Mouse (Mus musculus) limb, embryonic 10.5 days (tissue): ENCODE data around the gene Mitf. TPM values are rescaled to one million over a fixed set of nuclear protein-coding genes. Genes with fewer than 3 reads are reported as not detected.

Source experiments
- DNase-seq: peaks from one replicate; pipeline ENCODE4 v3.0.0-alpha.2; 2017; ENCODE audit warnings: low spot score
- H3K27ac ChIP-seq: fragments of 300-500 bp; sonication (generic); 2 replicates; pipeline ENCODE4 v1.5.1; 2016; ENCODE audit warnings: mild to moderate bottlenecking
- H3K27me3 ChIP-seq: fragments of 300-500 bp; sonication (generic); 2 replicates; pipeline ENCODE4 v1.6.1; 2016; ENCODE audit warnings: low read depth, mild to moderate bottlenecking; ENCODE audit not compliant: poor library complexity, severe bottlenecking
- H3K36me3 ChIP-seq: fragments of 300-500 bp; sonication (generic); 2 replicates; pipeline ENCODE4 v1.6.1; 2016; ENCODE audit warnings: mild to moderate bottlenecking, moderate library complexity
- H3K4me1 ChIP-seq: fragments of 300-500 bp; sonication (generic); 2 replicates; pipeline ENCODE4 v1.6.1; 2016
- H3K4me3 ChIP-seq: fragments of 300-500 bp; sonication (generic); 2 replicates; pipeline ENCODE4 v1.5.1; 2016; ENCODE audit warnings: mild to moderate bottlenecking, moderate library complexity
- H3K9me3 ChIP-seq: fragments of 300-500 bp; sonication (generic); replicated peaks from 2 replicates; pipeline ENCODE4 v1.6.1; 2016; ENCODE audit warnings: mild to moderate bottlenecking
- WGBS: fragments of 180-500 bp; shearing (Covaris S2); methylation state at CpG from one replicate; pipeline ENCODE4 v1.1.7; 2016; 5-methylcytosine and 5-hydroxymethylcytosine counted together
- polyA plus RNA-seq: library from polyadenylated mRNA; unstranded; fragments of >200 nt; fragmentation: Nextera tagmentation; extraction: Ambion mirVana; gene quantifications from 2 replicates; pipeline ENCODE4 v1.2.1, GENCODE M21; 2016

Mitf gene
- polyA plus RNA-seq, 1 experiment from 2014 or later = 0.80 TPM

DNA sequence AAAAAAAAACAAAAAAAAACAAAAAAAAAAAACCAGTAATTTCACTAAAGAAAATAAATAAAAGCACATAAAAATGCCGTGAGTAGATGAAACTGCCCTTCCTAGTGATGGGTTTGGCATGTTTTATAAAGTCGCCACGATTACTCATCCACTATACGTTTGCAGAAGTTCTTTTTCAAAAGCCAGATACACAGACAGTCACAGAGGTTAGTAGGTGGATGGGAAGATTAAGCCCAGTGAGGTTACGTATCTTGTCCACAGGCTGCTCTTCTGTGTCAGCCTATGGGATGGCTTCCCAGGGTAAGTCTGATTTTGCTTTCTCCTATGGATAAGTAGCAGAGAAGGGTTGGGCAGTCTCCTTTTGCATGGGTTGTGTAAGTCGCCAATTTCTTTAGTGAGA is 90.3 kb downstream of the Mitf start:
- no peaks in the 10 kb centered on the region for H3K27me3 ChIP-seq
- no peaks in the 10 kb centered on the region for H3K9me3 ChIP-seq
- H3K36me3 ChIP-seq = no peaks in the 10 kb centered on the region
- H3K4me3 ChIP-seq = no peak overlapping the region
- no peak overlapping the region for H3K27ac ChIP-seq
- peaks cover 24% of the 10 kb centered on the region for H3K4me1 ChIP-seq
- no peak for DNase-seq
- WGBS = 92% methylated on average over 6 of the region's 6 CpGs

DNA sequence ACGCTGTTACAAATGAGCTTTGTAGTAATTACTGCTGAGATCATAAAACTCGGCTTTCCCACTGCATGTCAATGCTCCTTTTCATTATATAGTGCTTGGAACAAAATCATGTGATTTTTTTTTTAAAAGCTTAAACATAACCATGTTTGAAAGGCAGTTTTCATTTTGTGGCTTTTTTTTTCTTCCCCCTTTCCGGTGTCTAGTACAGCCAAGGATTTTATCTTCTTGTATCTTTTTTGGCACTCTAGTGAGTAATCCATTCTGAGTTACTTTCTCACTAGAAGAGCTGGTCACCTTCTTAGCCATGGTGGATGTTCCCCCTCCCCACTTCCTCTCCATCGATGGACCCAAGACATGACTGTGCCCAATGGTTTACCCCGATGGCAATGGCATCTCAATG is 91.2 kb downstream of the Mitf start:
- no peak for DNase-seq
- Histone ChIP-seq H3K4me1 (peaks cover 19% of the 10 kb centered on the region), H3K4me3 (no peak overlapping the region), H3K27ac (no peak overlapping the region), H3K27me3 (no peaks in the 10 kb centered on the region), H3K9me3 (no peaks in the 10 kb centered on the region), H3K36me3 (no peaks in the 10 kb centered on the region)
- 78% methylated on average over 5 of the region's 5 CpGs for WGBS

DNA sequence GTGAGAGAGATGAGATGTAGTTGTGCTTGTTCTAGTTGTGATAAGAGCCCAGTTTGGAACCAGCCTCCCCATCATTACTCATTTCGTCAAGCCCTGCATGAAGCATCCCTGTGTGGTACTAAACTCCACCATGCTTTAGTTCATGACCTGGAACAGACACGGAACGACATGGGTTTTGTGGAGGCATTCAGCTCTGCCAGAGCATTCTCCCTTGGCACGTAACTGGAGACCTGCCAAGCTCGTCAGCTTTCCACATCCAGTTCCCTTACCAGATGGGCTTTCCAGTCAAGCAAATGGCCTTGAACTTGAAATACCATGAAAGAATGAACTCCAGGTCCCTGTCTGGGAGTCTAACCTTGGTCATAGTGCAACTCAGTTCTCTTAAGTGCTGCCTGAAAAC is 94.7 kb downstream of the Mitf start:
- 89% methylated on average over 5 of the region's 5 CpGs for WGBS
- peaks cover 6% of the 10 kb centered on the region; the same call in 1 of the 2 replicates for H3K4me1 ChIP-seq

DNA sequence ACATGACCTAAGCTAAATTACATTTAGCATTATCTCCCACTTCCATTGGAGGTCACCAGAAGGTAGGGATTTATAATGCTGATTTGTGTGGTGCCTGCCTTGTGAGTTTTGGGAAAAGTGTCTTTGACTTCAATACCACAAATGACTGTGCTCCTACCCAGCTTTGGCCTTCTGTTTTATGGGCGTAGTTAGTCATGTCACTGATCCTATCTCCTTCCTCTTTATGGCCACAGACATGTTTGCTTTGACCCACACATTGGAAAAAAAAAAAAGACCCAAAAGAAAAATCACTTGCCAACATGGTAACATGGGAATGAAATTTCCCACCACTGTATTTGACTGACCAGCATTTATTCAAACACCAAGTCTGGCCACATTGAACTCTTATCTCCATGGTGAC is 95.4 kb downstream of the Mitf start:
- no peak for DNase-seq
- no peaks in the 10 kb centered on the region for H3K36me3 ChIP-seq
- H3K27ac ChIP-seq = no peak overlapping the region
- H3K9me3 ChIP-seq = no peaks in the 10 kb centered on the region
- WGBS = 97% methylated on average over 1 of the region's 1 CpGs
- no peak overlapping the region for H3K4me3 ChIP-seq
- H3K4me1 ChIP-seq = peaks cover 6% of the 10 kb centered on the region; the same call in 1 of the 2 replicates
- H3K27me3 ChIP-seq = no peaks in the 10 kb centered on the region

More for the DNA sequence above, 94.7 kb downstream of the Mitf start:
- Histone ChIP-seq H3K36me3 (no peaks in the 10 kb centered on the region), H3K4me3 (no peak overlapping the region), H3K27ac (no peak overlapping the region), H3K27me3 (no peaks in the 10 kb centered on the region), H3K9me3 (no peaks in the 10 kb centered on the region)
- DNase-seq = no peak

DNA sequence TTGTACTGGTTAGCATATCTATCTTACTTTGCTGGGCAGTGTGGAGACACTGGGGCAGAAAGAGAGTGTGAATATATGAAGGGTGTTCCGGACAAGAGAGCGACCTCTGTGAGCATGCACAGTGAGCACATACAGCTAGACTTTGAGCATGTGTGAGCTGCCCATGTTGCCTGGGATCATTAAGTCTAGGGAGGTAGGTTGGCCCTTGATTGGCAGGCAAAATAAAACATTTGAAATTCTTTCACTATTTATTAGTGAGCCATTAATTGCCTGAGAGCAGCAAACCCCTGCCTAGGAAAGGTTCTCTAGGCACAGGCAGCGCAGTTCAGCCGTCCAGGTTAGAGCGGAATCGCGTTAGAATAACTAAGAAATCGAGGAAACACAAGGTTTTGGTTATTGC is 107.9 kb downstream of the Mitf start:
- no peak overlapping the region for H3K4me3 ChIP-seq
- 94% methylated on average over 8 of the region's 8 CpGs for WGBS
- no peaks in the 10 kb centered on the region for H3K36me3 ChIP-seq
- H3K27me3 ChIP-seq = no peaks in the 10 kb centered on the region
- H3K4me1 ChIP-seq = peaks cover 12% of the 10 kb centered on the region
- H3K27ac ChIP-seq = no peak overlapping the region
- no peaks in the 10 kb centered on the region for H3K9me3 ChIP-seq
- no peak for DNase-seq

DNA sequence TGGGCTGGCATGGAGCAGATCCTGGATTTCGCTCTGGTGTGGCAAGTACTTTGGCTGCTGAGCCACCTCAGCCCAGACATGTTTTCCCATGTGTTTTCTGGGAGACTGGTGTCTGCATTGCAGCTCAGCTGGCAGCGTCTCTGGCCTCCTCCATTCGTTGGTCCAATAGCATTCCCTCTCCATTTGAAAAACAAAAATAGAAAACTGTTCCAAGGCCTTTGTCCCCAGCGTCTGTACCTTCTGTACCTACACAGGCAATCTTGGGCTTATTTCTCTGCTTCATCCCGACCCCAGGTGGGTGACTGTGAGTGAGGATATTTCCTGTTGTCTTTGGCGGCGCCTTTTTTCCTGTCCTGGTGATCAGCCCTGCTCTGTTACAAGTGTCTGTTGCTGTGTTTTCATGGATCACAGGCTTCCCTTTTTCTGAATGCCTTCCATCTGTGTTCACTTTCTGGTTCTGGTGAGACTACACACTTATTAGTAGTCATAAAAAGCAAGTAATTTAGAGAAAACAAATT is 109.6 kb downstream of the Mitf start:
- Histone ChIP-seq H3K27ac (peak overlapping the region; percentile 36; the same call in 1 of the 2 replicates), H3K9me3 (no peaks in the 10 kb centered on the region), H3K27me3 (no peaks in the 10 kb centered on the region), H3K4me1 (peaks cover 12% of the 10 kb centered on the region), H3K36me3 (no peaks in the 10 kb centered on the region), H3K4me3 (no peak overlapping the region)
- DNase-seq = no peak
- 86% methylated on average over 7 of the region's 7 CpGs for WGBS

DNA sequence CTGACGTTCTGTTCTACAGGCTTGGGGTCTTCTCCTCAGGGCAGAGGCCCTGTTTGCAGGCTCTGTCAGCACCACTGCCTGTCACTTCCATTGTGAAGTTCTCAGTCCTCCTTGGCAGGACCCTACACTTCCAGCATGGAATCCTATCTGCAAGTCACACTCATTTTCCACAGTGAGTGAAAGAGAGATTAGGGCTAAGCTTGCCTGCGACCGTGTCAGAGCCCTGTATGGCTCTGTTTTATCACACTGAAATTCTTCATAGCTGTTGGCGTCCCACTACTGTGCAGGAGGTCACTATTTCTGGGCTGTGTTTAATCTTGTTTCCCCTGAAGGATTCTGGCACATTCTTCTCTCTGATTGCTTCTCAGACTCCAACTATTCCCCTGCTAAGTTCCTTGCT is 111.2 kb downstream of the Mitf start:
- Histone ChIP-seq H3K36me3 (no peaks in the 10 kb centered on the region), H3K4me3 (no peak overlapping the region), H3K27me3 (no peaks in the 10 kb centered on the region), H3K4me1 (peaks cover 12% of the 10 kb centered on the region), H3K9me3 (no peaks in the 10 kb centered on the region), H3K27ac (no peak overlapping the region)
- DNase-seq = no peak
- whole genome bisulfite sequencing = 70% methylated on average over 4 of the region's 4 CpGs

DNA sequence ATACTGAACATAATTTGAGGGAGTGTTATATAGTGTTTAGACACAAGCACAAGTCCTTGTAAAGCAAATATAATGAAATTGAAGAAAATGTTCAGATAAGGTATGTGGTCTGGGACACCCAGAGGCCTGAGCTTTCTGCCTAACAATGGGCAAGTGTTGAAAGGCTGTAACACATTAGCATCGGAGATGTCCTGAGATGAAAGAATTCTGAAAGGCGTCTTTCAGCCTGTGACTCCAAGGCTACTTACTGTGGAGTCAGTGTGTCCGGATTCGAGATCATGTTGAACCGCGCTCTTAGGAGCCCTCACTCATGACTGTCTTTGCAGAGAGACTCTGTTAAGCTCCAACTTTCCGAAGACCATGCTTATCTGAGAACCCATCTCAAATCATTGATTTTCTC is 111.6 kb downstream of the Mitf start:
- WGBS = 87% methylated on average over 7 of the region's 7 CpGs
- H3K4me3 ChIP-seq = no peak overlapping the region
- no peaks in the 10 kb centered on the region for H3K36me3 ChIP-seq
- no peaks in the 10 kb centered on the region for H3K27me3 ChIP-seq
- no peak overlapping the region for H3K27ac ChIP-seq
- H3K4me1 ChIP-seq = peaks cover 12% of the 10 kb centered on the region
- DNase-seq = no peak
- H3K9me3 ChIP-seq = no peaks in the 10 kb centered on the region

DNA sequence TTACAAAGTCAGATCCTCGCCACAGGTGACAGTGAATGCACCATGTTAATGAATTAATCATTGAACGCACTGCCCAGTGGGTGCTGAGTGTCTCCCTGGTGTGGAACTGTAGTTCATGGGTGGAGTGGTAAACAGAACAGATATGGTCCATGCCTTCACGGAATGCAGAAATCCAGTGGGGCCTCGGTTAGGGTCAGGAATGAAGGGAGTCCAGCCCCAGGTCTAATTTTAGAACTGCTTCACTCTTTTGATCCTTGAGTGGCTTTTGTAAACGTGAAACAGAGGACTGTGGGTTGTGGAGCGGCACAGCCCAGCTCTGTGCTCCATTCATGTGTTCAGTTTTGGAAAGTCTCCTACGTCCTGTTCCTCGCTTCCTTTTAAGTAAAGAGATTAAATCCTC is 112.4 kb downstream of the Mitf start:
- no peak overlapping the region for H3K27ac ChIP-seq
- H3K36me3 ChIP-seq = no peaks in the 10 kb centered on the region
- no peaks in the 10 kb centered on the region for H3K27me3 ChIP-seq
- no peaks in the 10 kb centered on the region for H3K9me3 ChIP-seq
- H3K4me1 ChIP-seq = peaks cover 12% of the 10 kb centered on the region
- 74% methylated on average over 8 of the region's 8 CpGs for WGBS
- no peak for DNase-seq
- no peak overlapping the region for H3K4me3 ChIP-seq

DNA sequence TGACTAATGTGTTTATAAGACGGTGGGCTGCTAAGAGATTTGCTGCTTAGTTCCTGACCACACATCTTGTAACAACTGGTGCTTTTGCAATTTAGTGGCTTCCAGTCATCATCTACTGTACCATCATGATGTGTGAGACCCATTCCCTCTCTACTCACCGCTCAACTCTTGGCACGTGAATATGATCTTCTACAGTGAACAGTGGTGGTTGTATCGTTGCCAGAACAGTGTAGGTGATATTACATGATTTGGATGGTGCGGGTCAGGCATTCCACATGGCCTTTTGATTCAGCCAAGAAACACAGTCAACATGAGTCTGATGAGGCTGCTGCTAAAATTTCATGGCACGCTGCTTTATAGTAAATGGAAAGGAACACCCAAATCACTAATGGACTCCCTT is 114.7 kb downstream of the Mitf start:
- H3K27ac ChIP-seq = no peak overlapping the region
- H3K4me1 ChIP-seq = peaks cover 5% of the 10 kb centered on the region; the same call in 1 of the 2 replicates
- H3K36me3 ChIP-seq = no peaks in the 10 kb centered on the region
- no peak overlapping the region for H3K4me3 ChIP-seq
- no peak for DNase-seq
- H3K27me3 ChIP-seq = no peaks in the 10 kb centered on the region
- WGBS = 94% methylated on average over 6 of the region's 6 CpGs
- no peaks in the 10 kb centered on the region for H3K9me3 ChIP-seq

DNA sequence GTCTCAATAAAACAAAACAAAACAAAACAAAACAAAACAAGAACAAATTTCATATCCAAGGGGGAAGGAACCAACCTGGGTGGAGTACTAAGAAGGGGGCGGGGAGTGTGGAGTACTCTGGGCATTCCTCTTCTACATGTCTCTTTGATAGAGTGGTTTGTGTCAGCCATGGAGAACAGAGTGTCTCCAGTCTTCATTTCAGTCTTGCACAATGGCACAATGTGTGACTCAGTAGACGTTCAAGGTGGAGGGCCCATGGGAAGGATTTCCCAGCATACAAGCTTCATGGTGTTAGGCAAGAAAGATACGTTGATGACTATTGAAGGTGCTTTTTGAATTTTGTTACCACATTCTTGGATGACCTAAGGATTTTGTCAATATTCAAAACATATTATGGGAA is 117.4 kb downstream of the Mitf start:
- WGBS = 92% methylated on average over 3 of the region's 3 CpGs
- peaks cover 3% of the 10 kb centered on the region; the same call in 1 of the 2 replicates for H3K4me1 ChIP-seq

DNA sequence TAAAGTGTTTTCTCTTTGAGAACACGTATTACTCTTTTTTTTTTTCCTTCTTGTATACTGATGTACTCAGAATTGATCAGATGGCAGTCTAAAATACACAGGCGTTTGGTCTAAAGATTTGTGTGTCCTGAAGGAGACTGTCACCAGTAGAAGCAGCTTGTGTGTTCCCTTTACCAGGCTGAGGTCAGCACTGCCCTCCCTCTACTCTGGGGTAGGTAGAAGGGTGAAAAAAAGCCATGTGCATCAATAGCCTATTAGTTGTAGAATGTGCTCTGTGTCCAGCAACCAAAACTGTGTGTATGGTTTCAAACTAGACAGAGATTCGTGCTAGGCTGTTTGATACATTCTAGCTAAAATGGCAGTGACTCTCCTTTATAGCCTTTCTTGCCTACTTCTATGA is 122.2 kb downstream of the Mitf start:
- DNase-seq = no peak
- no peak overlapping the region for H3K27ac ChIP-seq
- H3K9me3 ChIP-seq = no peaks in the 10 kb centered on the region
- 90% methylated on average over 3 of the region's 3 CpGs for WGBS
- H3K27me3 ChIP-seq = no peaks in the 10 kb centered on the region
- no peaks in the 10 kb centered on the region for H3K4me1 ChIP-seq
- H3K36me3 ChIP-seq = no peaks in the 10 kb centered on the region
- no peak overlapping the region for H3K4me3 ChIP-seq

More for the DNA sequence above, 117.4 kb downstream of the Mitf start:
- no peaks in the 10 kb centered on the region for H3K36me3 ChIP-seq
- no peaks in the 10 kb centered on the region for H3K27me3 ChIP-seq
- no peaks in the 10 kb centered on the region for H3K9me3 ChIP-seq
- H3K4me3 ChIP-seq = no peak overlapping the region
- no peak overlapping the region for H3K27ac ChIP-seq
- DNase-seq = no peak

DNA sequence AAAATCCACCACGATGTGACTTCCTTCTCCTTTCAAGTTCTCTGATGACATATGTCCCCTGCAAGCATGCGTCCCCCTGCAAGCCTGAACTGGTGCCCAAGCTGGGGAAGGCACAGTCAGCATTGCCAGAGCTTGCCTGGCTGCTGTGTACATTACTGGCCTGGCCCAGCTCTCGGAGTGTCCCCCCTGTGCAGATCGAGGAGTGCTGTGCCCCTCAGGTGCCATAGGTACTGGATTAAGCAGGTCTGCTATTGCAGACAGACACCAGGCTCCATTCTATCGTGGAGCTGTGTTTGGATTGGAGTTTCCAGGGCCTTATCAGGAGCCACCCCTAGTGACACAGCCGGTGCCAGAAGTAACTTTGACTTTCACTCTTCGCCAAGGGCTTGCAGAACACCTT is 122.6 kb downstream of the Mitf start:
- H3K4me3 ChIP-seq = no peak overlapping the region

DNA sequence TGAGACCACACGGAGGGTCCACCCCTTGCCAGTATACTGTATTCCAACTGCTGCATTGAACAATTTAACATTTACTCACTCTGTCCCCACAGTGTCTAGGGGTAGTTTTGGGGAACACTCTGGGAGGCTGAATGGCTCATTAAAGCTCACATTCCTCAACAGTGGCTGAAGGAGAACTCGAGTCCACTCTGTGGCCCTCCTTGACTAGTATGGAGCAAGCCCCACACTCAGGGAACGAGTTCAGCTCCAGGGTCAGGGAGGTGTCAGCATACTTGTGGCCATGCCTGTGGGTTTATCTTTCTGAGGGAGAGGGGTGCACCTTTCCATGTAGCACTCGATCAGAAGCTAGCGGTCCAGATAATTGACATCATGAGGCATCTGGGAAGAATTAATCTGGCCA is 130.3 kb downstream of the Mitf start:
- H3K9me3 ChIP-seq = no peaks in the 10 kb centered on the region
- 79% methylated on average over 5 of the region's 5 CpGs for WGBS

More for the DNA sequence above, 122.6 kb downstream of the Mitf start:
- H3K27me3 ChIP-seq = no peaks in the 10 kb centered on the region
- H3K36me3 ChIP-seq = no peaks in the 10 kb centered on the region
- WGBS = 72% methylated on average over 7 of the region's 7 CpGs
- no peaks in the 10 kb centered on the region for H3K4me1 ChIP-seq
- H3K9me3 ChIP-seq = no peaks in the 10 kb centered on the region
- no peak overlapping the region for H3K27ac ChIP-seq
- no peak for DNase-seq

More for the DNA sequence above, 130.3 kb downstream of the Mitf start:
- H3K4me3 ChIP-seq = no peak overlapping the region
- H3K4me1 ChIP-seq = peaks cover 17% of the 10 kb centered on the region
- H3K27ac ChIP-seq = no peak overlapping the region
- H3K36me3 ChIP-seq = no peaks in the 10 kb centered on the region
- H3K27me3 ChIP-seq = no peaks in the 10 kb centered on the region
- DNase-seq = no peak
